Mouse (Mus musculus) brain, adult 2 months (tissue): ENCODE measurements around the gene Olah.

Source experiments
- DNase-seq: peaks from one replicate; pipeline ENCODE4 v3.0.0; 2011; ENCODE audit warnings: low read depth, low spot score

The Olah gene

DNA sequence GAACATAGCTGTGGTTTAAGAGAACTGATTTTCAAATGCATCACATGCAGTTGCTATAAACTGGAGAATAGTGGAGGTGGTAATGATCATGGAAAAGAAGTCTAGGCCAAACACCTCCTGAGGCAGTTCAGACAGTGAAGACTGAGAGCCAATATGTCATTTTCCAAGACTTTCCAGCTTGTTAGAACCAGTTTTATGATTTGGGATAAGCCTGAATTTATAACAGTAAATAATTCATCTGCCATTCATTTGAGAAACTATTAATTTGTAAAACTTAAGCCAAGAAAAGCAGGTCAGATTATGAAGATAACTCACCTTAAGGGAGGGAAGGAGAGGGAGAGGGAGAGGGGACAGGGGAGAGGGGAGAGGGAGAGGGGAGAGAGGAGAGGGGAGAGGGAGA lies 43.9 kb downstream of the Olah start:
- DNase-seq = no peak

DNA sequence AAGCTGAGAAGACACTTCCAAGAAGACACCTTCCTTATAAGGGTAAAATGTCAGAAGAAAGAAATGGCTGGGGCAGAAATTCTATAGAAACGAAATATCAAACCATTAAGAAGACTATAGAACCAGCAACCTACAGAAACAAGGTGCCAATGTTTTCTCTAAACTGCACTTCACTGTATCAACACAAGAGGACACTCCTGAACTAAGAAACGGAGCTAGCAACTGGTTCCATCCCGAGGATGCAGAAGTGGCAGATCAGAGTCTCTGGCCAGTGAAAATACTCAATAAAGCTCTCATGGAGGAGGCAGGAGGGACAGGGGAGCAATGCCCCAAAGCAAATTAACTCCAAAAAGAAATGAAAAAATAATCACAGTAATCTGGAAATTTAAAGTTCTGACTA lies 48.1 kb downstream of the Olah start:
- peak; percentile 77 for DNase-seq

DNA sequence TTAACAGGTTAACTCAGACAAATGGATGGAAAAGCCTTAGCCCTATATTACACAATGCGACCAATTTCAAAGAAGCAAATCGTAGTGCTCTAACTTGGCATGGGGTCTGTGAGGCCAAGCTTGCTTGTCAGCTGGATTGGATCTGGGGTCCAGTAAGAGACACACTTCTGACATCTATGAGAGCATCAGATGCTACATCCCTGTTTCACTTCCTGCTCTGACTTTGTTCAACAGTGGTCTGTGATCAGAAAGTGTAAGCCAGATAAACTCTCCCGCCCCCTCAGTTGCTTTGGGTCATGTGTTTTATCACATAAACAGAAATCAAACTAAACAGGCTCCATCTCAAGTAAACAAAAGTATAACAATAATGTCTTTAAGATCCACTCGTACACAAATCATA lies 48.6 kb downstream of the Olah start:
- no peak for DNase-seq

DNA sequence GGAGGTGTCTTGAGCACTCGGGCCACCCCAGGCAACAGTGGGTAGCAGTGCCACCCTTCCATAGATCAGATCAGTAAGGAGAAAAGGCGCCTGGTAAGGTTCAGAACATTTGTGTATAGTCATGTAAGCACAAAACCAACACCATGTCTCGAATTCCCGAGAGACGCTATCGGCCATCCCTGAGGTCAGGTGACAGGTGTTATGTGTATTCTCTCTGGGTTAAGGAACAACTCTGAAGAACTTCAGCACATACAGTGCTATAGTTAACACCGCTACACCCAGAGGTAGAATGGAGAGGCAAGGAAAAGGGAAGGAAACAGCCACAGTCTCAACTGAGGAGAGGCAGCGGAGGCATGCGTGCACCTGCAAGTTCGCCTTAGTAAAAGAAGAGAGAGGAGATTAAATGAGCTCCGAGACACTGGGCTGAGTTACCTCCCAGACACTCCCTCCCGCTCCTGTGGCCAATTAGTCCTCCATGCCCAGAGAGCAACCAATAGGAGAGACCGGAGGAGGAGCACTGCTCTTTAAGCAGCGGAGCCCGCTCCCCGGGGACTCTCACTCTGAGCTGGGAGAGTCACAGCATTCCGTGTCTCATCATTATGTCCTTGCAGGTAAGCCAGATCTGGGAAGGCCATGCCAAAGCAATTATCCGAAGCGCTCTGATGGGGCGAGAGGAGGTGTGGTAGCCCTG lies 61.3 kb downstream of the Olah start, which contains the start of gene Acbd7:
Gene Acbd7 (plus strand): TSS at position 558 of the 691 bp plus-strand sequence.
- peak; percentile 90 for DNase-seq

DNA sequence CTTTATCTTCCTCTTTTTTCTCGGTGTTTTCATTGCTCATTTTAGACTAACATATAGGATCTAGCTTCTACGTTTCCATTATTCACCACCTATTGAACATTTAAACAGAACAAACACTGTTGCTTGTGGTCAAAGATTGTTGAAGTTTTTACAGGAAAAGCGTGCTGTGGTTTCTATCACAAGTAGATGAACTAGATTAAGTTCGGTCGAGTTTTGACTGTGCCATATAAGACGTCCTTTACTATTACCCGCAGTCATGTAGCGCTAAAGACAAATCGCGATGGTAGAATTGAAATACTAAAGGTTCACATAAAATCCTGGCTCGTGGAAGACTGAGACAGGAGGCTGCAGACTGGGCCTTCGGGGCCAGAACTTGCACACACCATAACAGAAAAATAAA lies 63.2 kb downstream of the Olah start:
- no peak for DNase-seq

DNA sequence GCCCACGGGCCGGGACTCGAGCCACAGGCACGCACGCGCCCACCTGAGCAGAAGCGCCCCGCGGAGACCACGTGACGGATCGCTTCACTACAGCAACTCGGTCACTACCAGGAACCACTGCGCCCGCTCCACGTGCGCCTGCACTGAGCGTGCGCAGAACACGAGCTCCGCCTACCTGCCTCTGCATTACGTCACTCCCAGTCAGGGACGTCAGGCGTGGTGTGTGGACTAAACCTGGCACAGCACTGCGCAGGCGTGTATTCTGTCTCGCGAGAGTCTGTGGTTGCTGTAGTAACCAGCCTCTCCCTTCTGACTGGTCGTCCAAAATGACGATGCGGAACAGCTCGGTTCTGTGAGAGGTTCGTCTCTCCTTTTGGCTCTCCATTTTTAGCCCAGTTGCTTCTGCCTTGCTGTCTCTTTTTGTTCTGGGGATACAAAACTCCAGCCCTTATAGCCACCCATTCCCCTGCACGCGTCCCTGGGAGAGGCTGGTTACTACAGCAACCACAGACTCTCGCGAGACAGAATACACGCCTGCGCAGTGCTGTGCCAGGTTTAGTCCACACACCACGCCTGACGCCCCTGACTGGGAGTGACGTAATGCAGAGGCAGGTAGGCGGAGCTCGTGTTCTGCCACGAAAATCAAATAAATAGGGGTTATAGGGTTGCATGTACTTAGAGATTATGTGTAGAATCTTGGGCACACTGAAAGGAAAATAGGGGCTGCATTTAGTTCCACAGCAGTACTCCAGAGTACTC lies 64.3 kb downstream of the Olah start, which contains the start of gene Rpp38:
Gene Rpp38 (minus strand): TSS at position 160 of the 759 bp plus-strand sequence.
- DNase-seq = peak; percentile 99

DNA sequence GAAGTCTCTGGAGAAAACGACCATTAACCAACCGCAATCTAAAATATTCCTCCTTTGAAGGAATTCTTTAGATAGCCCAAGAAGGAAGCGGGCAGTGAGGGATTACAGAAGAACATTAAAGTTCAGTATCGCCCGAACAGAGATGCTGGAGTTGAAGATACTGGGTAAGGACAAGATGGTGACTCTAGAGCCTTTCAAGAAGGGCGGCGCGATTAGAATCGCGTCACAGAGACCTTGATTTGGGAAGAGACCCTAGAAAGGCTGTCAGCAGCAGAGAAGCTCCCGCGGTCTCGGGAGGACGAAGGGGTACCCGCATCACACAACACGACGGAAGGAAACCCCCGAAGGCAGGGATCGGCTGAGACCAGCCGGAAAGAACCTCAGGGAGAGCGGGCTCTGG lies 65.0 kb downstream of the Olah start:
- DNase-seq = no peak

DNA sequence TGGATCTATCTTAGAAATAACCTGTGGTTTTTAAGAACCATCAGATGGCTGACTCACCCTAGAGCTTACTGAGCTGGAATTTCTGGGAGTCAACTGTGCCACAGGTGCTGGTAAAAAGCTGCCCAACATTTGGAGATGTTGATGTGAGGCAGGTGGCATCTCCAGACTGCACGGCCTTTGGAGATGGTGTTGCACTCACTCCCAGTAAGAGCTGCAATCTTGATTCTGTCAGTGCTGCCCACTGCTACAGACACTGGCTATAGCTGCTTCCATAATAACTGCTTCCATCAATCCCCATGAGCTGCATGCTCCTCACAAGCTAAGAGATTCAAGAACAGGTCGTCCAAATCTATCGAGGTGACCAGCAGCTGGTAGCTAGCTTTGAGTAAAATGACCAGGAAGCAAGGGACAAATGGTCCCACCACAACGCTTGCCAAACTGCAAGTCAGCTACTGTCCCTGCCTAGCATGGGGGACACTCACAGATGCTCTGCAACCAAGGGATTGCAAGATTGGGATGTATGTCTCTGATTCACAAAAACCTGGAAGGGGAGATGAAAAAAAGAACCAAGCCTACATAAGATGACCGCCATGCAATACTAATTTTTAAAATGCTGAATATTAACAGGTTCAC lies 65.8 kb downstream of the Olah start:
- no peak for DNase-seq

DNA sequence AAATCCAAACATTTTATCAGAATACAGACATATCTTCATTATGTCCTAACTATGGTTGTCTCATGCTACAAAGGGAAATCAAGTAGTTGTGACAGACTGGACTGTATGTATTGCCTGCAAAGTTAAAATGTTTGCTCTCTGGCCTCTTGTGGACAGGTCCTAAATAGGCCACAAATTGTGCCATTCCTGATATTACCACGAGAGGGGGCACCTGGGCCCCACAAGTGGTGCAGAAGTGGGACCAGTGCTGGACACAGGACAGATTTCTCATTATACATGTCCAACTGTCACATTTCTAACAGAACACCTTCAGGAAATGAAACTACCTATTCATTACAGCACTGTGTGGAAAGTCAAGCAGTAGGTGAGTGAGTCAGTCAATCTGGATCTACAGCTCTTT lies 69.7 kb downstream of the Olah start:
- peak; percentile 76 for DNase-seq

DNA sequence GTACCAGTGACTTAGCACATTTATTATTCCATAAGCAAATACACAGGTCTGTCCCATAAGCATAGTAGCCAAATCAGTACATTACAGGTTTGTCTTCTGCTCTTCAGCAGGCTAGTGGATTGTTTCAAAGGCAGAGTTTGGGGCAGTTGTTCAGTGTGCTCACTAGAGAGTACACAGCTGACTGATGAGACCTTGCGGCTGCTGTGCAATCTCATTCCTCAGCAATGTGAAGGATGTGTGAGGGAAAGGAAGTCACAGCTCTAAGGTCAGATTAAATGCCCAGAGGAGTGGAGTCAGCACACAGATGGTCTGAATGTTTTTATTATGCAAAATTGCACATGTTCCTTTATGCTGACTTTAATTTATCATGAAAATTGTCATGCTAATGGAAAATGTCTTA lies 70.5 kb downstream of the Olah start:
- no peak for DNase-seq

DNA sequence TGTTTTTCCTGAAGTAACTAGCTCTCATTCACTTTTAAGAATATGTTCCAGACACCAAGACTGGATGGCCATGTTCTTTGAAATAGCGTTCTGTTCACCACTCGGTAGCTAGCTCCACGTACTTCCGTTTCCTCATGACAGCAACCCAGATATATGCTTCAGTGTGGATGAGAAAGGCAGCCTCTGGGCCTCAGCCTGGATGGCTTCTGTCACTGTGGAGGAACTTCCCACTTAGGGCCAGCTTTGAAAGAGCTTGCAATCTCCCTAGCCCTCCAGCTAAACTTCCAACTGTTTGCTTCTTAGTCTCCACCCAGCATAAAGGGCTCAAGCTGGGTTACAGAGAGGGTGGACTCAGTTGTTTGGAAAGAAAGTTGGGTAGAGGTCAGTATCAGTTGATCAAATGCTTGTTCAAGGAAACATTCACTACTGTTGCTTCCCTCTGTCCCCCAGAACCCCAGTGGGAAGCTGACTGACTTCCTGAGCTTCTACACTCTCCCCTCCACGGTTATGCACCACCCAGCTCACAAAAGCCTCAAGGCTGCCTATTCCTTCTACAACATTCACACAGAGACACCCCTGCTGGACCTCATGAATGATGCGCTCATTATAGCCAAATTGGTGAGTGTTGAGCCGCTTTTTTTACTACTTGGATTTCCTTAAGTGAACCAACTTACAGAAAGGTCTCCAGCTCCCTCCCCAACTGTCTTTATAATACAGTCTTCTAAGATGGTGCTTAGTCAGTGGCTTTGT lies 72.5 kb downstream of the Olah start:
- no peak for DNase-seq

DNA sequence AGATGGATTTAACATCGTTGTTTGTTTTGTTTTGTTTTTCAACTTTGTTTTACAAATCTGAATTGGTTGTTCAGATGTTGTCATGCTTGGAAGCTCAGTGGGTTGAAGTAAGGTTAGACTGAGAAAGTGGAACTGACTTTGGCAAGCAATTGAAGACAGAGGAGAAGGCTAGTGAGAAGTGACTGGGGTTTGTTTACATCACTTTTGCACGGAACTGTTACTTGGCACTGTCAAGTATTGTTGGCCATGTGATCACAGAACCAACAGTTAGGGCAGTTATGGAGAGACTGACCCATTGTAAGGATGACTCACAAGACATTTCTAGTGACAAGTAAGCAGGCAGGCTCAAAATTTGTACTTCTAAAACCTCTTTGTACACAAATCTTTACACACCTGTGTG lies 73.9 kb downstream of the Olah start:
- no peak for DNase-seq

DNA sequence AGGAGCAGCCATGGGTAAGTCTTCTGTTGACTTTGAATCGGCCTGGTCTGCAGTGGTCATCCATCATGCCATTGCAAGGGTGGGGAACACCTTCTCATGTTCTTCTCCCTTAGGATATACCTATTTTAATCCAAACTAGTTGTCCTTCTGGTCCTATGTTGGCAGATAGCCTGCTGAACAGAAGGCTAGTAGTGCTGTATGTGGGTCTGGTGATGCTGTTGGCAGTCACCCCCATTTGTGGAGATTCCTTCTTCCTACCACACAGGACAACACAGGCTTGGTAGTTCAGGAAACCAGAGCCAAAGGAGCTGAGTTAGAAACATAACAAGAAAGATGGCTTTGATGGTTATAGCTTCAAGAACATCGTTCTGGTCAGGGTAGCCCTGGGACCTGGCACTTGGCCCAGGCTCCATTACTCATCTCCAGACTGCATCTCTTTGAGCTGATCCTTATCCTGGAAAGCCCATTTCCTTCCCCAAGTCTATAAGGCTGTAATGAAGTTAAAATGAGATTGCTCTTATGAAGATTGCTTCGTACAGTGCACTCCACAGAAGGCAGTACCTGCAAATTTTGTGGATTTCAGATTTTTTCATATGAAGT lies 91.5 kb downstream of the Olah start:
- peak; percentile 92 for DNase-seq

DNA sequence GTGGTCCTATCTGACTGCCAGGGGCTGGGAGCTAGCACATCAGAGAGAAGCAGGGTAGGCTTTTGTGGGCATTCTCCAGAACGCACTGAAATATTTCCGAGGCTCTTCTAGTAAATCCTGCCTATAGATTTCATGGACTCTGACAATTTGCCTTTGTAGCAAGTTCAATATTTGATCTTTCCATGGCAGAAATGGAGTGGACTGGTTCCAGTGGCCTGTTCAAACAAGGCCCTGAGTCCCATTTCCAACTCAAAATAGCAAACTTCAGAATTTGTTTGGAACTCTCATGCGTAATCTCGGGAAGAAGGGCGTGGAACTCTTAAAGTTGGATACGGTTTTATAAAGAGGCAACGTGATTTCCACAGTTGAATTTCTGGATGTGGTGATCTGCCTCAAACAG lies 101.2 kb downstream of the Olah start:
- DNase-seq = no peak

DNA sequence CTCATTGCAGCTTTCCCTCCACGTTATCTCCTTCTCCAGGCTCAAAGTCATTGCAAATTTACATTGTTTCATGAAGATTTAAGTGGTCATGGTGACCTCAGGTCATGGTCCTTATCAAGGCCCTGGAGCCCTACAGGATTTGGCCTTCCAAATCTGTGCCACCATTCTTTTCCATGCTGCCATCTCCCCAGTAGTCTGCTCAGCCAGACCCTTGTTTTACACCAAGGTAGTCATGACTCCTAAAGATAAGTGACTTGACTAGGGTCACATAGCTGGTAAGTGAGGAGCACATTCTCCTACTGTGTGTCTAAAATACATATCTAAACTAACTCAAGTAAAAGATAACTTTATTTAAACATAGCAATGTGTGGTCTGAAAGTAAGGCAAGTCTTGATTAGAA lies 104.8 kb downstream of the Olah start:
- no peak for DNase-seq
